Mouse (Mus musculus) CH12.LX (cell line): ENCODE measurements around the gene Pde4d. TPM values are rescaled to one million over a fixed set of nuclear protein-coding genes. Genes with fewer than 3 reads are reported as not detected.

Experiments used
- DNase-seq: peaks from one replicate; pipeline ENCODE4 v3.0.0-alpha.2; 2013; ENCODE audit errors: extremely low read depth
- H3K27ac ChIP-seq: 2 replicates; pipeline ENCODE4 v1.5.1; 2012; ENCODE audit warnings: low read depth, mild to moderate bottlenecking, control low read depth, moderate library complexity; ENCODE audit not compliant: insufficient read depth
- H3K27me3 ChIP-seq: replicated peaks from 2 replicates; pipeline ENCODE3; 2012; ENCODE audit warnings: inconsistent platforms
- H3K36me3 ChIP-seq, 2 experiments: replicated peaks in 1 of 2; 2 replicates each; pipeline versions ENCODE3 to v1.6.1; 2012; ENCODE audit warnings: inconsistent platforms in 1 of 2, low read length in 1 of 2, mild to moderate bottlenecking in 1 of 2, mixed read lengths in 1 of 2, moderate library complexity in 1 of 2; ENCODE audit not compliant: control insufficient read depth in 1 of 2, insufficient read depth in 1 of 2
- H3K4me1 ChIP-seq, 2 experiments: 2 replicates each; pipeline ENCODE4 v1.6.1; 2012; ENCODE audit warnings: inconsistent platforms in 1 of 2, moderate library complexity in 1 of 2; ENCODE audit not compliant: insufficient read depth in 2 of 2, control insufficient read depth in 1 of 2
- H3K4me2 ChIP-seq: 2 replicates; pipeline ENCODE4 v1.6.1; 2012; ENCODE audit warnings: low read depth, mild to moderate bottlenecking, control low read depth; ENCODE audit not compliant: poor library complexity, insufficient read depth, severe bottlenecking
- H3K4me3 ChIP-seq, 3 experiments: fragments of 150-350 bp in 1 of 3; sonication (generic) in 1 of 3; replicated peaks in 1 of 3; 2 replicates each; pipeline versions ENCODE3 to v1.5.1; 2011 to 2012; ENCODE audit warnings: low read depth in 2 of 3, low read length in 2 of 3, mild to moderate bottlenecking in 2 of 3, moderate library complexity in 2 of 3, control low read depth in 1 of 3, improper control_type of control experiment in 1 of 3, inconsistent platforms in 1 of 3, mixed read lengths in 1 of 3; ENCODE audit not compliant: poor library complexity in 1 of 3
- H3K79me2 ChIP-seq: replicated peaks from 2 replicates; pipeline ENCODE4 v1.6.1; 2012; ENCODE audit warnings: mild to moderate bottlenecking, moderate library complexity; ENCODE audit not compliant: control insufficient read depth, poor library complexity, insufficient read depth, severe bottlenecking; ENCODE audit errors: extremely low read depth
- H3K9ac ChIP-seq: 2 replicates; pipeline ENCODE4 v1.6.1; 2012; ENCODE audit warnings: low read depth, mild to moderate bottlenecking, control low read depth, moderate library complexity; ENCODE audit not compliant: insufficient read depth
- H3K9me3 ChIP-seq: replicated peaks from 2 replicates; pipeline ENCODE3; 2012; ENCODE audit warnings: low read length, inconsistent platforms, mixed read lengths
- BHLHE40 ChIP-seq: IDR thresholded peaks from 2 replicates; pipeline ENCODE4 v1.6.1; 2011; ENCODE audit warnings: mild to moderate bottlenecking, low read depth, low read length, improper control_type of control experiment
- CHD1 ChIP-seq: IDR thresholded peaks from 2 replicates; pipeline ENCODE4 v1.6.1; 2012; ENCODE audit warnings: low read depth, low read length, improper control_type of control experiment, inconsistent platforms
- CHD2 ChIP-seq: IDR thresholded peaks from 2 replicates; pipeline ENCODE4 v1.6.1; 2011; ENCODE audit warnings: low read length, improper control_type of control experiment
- CTCF ChIP-seq, 2 experiments: IDR thresholded peaks in 1 of 2; conservative IDR thresholded peaks in 1 of 2; 2 replicates each; pipeline ENCODE4 v1.5.1; 2011 to 2012; ENCODE audit warnings: low read depth in 2 of 2, low read length in 2 of 2, improper control_type of control experiment in 1 of 2, inconsistent platforms in 1 of 2, mild to moderate bottlenecking in 1 of 2, moderate library complexity in 1 of 2
- ELF1 ChIP-seq: IDR thresholded peaks from 2 replicates; pipeline ENCODE4 v1.6.1; 2014; ENCODE audit warnings: low read depth, mild to moderate bottlenecking, inconsistent platforms, low read length, improper control_type of control experiment
- EP300 ChIP-seq: IDR thresholded peaks from 2 replicates; pipeline ENCODE4 v1.6.1; 2011; ENCODE audit warnings: low read length, improper control_type of control experiment
- ETS1 ChIP-seq: conservative IDR thresholded peaks from 2 replicates; pipeline ENCODE4 v1.6.1; 2012; ENCODE audit warnings: low read depth, mild to moderate bottlenecking, inconsistent platforms, low read length, improper control_type of control experiment, moderate library complexity
- MAZ ChIP-seq: IDR thresholded peaks from 2 replicates; pipeline ENCODE4 v1.6.1; 2012; ENCODE audit warnings: low read depth, mild to moderate bottlenecking, inconsistent platforms, low read length, improper control_type of control experiment, moderate library complexity
- MEF2A ChIP-seq: IDR thresholded peaks from 2 replicates; pipeline ENCODE4 v1.6.1; 2014; ENCODE audit warnings: low read depth, mild to moderate bottlenecking, inconsistent platforms, low read length, improper control_type of control experiment, borderline replicate concordance
- MYC ChIP-seq: IDR thresholded peaks from 2 replicates; pipeline ENCODE4 v1.6.1; 2011; ENCODE audit warnings: low read depth, mild to moderate bottlenecking, improper control_type of control experiment, low read length
- NELFE ChIP-seq: IDR thresholded peaks from 2 replicates; pipeline ENCODE4 v1.6.1; 2011; ENCODE audit warnings: low read depth, low read length, improper control_type of control experiment
- RAD21 ChIP-seq: IDR thresholded peaks from 2 replicates; pipeline ENCODE4 v1.6.1; 2011; ENCODE audit warnings: low read depth, mild to moderate bottlenecking, low read length, improper control_type of control experiment, moderate library complexity
- RCOR1 ChIP-seq: conservative IDR thresholded peaks from 2 replicates; pipeline ENCODE4 v1.6.1; 2012; ENCODE audit warnings: low read depth, mild to moderate bottlenecking, inconsistent platforms, low read length, improper control_type of control experiment
- SMC3 ChIP-seq: IDR thresholded peaks from 2 replicates; pipeline ENCODE4 v1.6.1; 2011; ENCODE audit warnings: low read depth, low read length, improper control_type of control experiment
- TCF12 ChIP-seq: IDR thresholded peaks from 2 replicates; pipeline ENCODE4 v1.6.1; 2014; ENCODE audit warnings: low read depth, mild to moderate bottlenecking, inconsistent platforms, low read length, improper control_type of control experiment
- UBTF ChIP-seq: IDR thresholded peaks from 2 replicates; pipeline ENCODE4 v1.6.1; 2012; ENCODE audit warnings: low read depth, mild to moderate bottlenecking, inconsistent platforms, low read length, improper control_type of control experiment, moderate library complexity
- USF1 ChIP-seq: IDR thresholded peaks from 2 replicates; pipeline ENCODE4 v1.6.1; 2014; ENCODE audit warnings: low read depth, mild to moderate bottlenecking, inconsistent platforms, low read length, improper control_type of control experiment
- USF2 ChIP-seq: conservative IDR thresholded peaks from 2 replicates; pipeline ENCODE4 v1.6.1; 2011; ENCODE audit warnings: low read depth, low read length, improper control_type of control experiment
- ZKSCAN1 ChIP-seq: IDR thresholded peaks from 2 replicates; pipeline ENCODE4 v1.6.1; 2012; ENCODE audit warnings: low read depth, inconsistent platforms, low read length, improper control_type of control experiment, borderline replicate concordance
- ZNF384 ChIP-seq: IDR thresholded peaks from 2 replicates; pipeline ENCODE4 v1.6.1; 2012; ENCODE audit warnings: low read depth, low read length, improper control_type of control experiment, inconsistent platforms
- dilution Hi-C: fragments of 300-500 bp; cut with MboI; formaldehyde crosslinking; loops from 2 replicates; pipeline ENCODE4 v1.14.3; 2020; ENCODE audit warnings: low sequenced_read_pairs; ENCODE audit not compliant: extremely low pct_unique_long_range_greater_than_20kb, extremely low pct_ligation_motif_present
- in situ Hi-C: fragments of 300-500 bp; cut with MboI; formaldehyde crosslinking; loops from 3 replicates; pipeline ENCODE4 v1.14.3; 2019; ENCODE audit warnings: low sequenced_read_pairs, low pct_ligation_motif_present, low pct_unique_long_range_greater_than_20kb, mixed read lengths
- polyA plus RNA-seq: library from polyadenylated mRNA; unstranded; fragments of >175 nt; gene quantifications from 2 replicates; pipeline ENCODE4 v1.2.1, GENCODE M21; 2012; ENCODE audit warnings: low read depth; ENCODE audit not compliant: insufficient read length
- total RNA-seq, 2 experiments: library from RNA; depleted of rRNA; stranded (reverse); fragments of 300-350 nt in 1 of 2; fragments of >200 nt in 1 of 2; gene quantifications; 2 replicates each; pipeline ENCODE4 v1.2.3; 2012 to 2014

The Pde4d gene
- total and polyA plus RNA-seq, 3 experiments, result not detected

- no peaks in the 10 kb centered on the region for H3K4me1 ChIP-seq
- peaks cover 62% of the 10 kb centered on the region for H3K9me3 ChIP-seq
- no peak overlapping the region for H3K9ac ChIP-seq
- TF ChIP-seq EP300 (no peak), CHD1 (no peak), ZNF384 (no peak), NELFE (no peak), CHD2 (no peak), RAD21 (no peak), MYC (no peak), ZKSCAN1 (no peak), ELF1 (no peak), TCF12 (no peak), BHLHE40 (no peak), ETS1 (no peak), UBTF (no peak), MEF2A (no peak), USF1 (no peak), MAZ (no peak)
- H3K4me3 ChIP-seq, result no peak overlapping the region
- H3K4me2 ChIP-seq, result no peak overlapping the region
- dilution Hi-C loops, result no loop called here
- DNase-seq, result no peak
- no peaks in the 10 kb centered on the region for H3K36me3 ChIP-seq
- H3K79me2 ChIP-seq, result no peaks in the 10 kb centered on the region
- in situ Hi-C loops, result no loop called here
- H3K27ac ChIP-seq, result no peak overlapping the region
- no peaks in the 10 kb centered on the region for H3K27me3 ChIP-seq
Observed at GRCm38 (mm10) chr13:109655390-109655789, 1205.6 kb downstream of the Pde4d start.

- no peaks in the 10 kb centered on the region for H3K4me1 ChIP-seq
- in situ Hi-C loops (no loop called here), dilution Hi-C loops (no loop called here)
- TF ChIP-seq USF2 (no peak), SMC3 (no peak), MEF2A (no peak), RCOR1 (no peak), ZNF384 (no peak), ETS1 (no peak), CTCF (conservative IDR thresholded peaks at IDR 0.05 in 1 of 2, IDR thresholded peaks at IDR 0.05 in 1 of 2; ENCODE audit: low read depth in 2 of 2, low read length in 2 of 2) (no peak), UBTF (no peak), BHLHE40 (no peak), ZKSCAN1 (no peak), CHD2 (no peak)
- no peak for DNase-seq
- H3K4me2 ChIP-seq, result no peak overlapping the region
- peaks cover 51% of the 10 kb centered on the region for H3K9me3 ChIP-seq
- H3K27ac ChIP-seq, result no peak overlapping the region
- no peaks in the 10 kb centered on the region for H3K36me3 ChIP-seq
- H3K27me3 ChIP-seq, result no peaks in the 10 kb centered on the region
- H3K79me2 ChIP-seq, result no peaks in the 10 kb centered on the region
- H3K4me3 ChIP-seq, result no peak overlapping the region
- H3K9ac ChIP-seq, result no peak overlapping the region
Observed at GRCm38 (mm10) chr13:109659103-109659502, 1209.4 kb downstream of the Pde4d start.
